Mouse (Mus musculus): Measurements from ENCODE around the gene Gck. TPM values are rescaled to one million over a fixed set of nuclear protein-coding genes. Genes with fewer than 3 reads are reported as not detected.

The Gck gene
- total RNA-seq (2018; cell fraction: chromatin; rRNA removed): not detected
- total RNA-seq (2018; cell fraction: cytosol; rRNA removed): not detected
- total RNA-seq (2018; cell fraction: nucleus; rRNA removed): not detected
- not detected in 3 replicates for polyA plus RNA-seq (2018)

DNA sequence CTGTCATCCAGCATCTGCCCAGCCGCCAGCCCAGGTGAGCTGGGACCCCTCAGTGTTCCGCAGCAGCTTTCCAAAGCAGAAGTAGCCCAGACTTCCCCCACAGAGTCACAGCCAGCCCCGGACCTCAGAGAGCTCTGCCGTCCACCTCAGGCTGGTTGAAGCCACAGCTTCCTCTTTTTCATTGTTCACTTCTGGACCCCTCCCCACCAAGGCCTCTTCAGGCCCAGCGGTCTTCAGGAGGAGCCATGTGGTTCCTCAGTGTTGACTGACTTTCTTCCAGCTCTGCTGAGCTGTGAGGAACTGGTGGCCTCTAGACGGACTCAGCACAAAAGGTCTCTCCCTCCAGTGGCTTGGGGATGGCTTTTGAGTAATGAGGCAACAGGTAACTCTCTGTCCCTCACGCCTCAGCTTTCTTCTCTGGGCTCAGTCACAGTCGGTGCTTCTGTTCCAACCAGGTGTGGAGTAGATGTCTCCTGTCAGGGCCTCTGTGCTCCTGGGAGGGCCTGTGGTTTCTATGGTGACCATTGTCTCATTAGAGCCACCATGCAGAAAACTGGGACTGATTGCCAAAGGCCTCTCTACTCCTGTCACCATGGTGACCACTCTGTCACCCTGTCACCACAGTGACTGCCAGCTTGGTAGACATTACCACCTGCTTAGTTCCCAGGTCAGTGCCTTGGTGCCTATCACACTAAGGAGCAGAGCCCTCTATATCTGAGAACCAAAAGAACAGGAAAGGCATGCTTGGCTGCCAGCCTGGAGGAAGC, at the start of gene Gck:
TSS of gene Gck (minus strand) at position 496 of the 767 bp plus-strand sequence.
- no peak within 1 kb of the TSS for H3K4me3 ChIP-seq (ENCODE audit: inconsistent target)
- H3K27ac ChIP-seq: no peak within 1 kb of the TSS
- no peaks in the 10 kb centered on the region for H3K79me2 ChIP-seq (ENCODE audit: inconsistent target)
- 0% methylated on average over 8 of the region's 8 CpGs for WGBS (ENCODE audit: missing documents)
- no peaks in the 10 kb centered on the region for H3K36me3 ChIP-seq (ENCODE audit: inconsistent target)

DNA sequence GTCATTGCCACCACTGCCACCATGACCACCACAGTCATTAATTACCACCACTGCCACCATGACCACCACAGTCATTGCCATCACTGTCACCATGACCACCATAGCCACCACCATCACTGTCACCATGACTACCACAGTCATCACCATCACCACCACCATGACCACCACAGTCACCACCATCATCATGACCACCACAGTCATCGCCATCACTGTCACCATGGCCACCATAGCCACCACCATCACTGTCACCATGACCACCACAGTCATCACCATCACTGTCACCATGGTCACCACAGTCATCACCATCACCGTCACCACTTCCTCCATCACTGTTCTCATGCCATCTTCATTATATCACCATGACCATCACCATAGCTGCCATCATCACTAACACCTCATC, 48.6 kb upstream of the Gck start:
- Histone ChIP-seq H3K36me3 (ENCODE audit: inconsistent target) (no peaks in the 10 kb centered on the region), H3K4me3 (ENCODE audit: inconsistent target) (no peak overlapping the region), H3K27ac (no peak overlapping the region), H3K79me2 (ENCODE audit: inconsistent target) (no peaks in the 10 kb centered on the region)
- WGBS (ENCODE audit: missing documents): 96% methylated on average over 2 of the region's 2 CpGs

DNA sequence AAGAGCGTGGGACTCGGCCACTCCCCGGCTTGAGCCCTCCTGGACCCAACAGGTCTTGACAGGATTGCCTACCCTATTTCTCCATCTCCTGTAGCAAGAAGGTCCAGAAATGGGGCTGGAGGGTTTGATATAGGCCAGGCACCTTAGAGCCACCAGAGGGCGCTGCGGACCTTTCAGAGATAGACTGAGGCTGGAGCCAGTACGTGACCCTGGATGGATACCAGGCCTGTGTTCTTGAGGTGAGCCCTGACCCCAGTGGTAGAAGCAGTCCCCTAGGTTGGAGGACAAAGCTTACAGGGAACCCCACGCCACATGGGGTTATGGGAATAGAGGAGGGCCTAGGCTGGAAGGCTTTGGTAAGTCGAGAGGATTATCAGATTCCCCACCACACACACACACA, 46.1 kb upstream of the Gck start:
- WGBS (ENCODE audit: missing documents): 26% methylated on average over 8 of the region's 8 CpGs

DNA sequence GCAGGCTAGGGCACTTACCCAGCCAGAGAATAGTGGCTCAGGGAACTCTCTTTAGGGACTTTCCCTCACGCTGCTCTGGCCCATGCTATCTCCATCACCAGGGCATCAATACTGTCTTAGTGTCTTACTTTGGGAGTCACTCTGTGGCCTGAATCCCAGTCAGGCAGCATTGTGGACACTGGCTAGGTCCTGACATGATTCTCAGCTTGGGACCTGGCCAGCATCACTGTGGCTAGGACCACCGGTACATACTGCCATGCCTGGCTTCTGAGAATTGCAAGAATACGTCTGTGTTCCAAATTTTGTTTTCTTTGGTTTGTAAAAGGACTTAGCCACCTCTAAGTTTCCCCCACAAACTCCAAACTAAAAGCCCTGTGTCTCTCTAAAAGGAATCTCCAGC, 45.0 kb upstream of the Gck start:
- H3K36me3 ChIP-seq (ENCODE audit: inconsistent target): no peaks in the 10 kb centered on the region
- H3K79me2 ChIP-seq (ENCODE audit: inconsistent target): no peaks in the 10 kb centered on the region
- no peak overlapping the region for H3K4me3 ChIP-seq (ENCODE audit: inconsistent target)
- no peak overlapping the region for H3K27ac ChIP-seq
- WGBS (ENCODE audit: missing documents): 94% methylated on average over 3 of the region's 3 CpGs

More for the DNA sequence above, 46.1 kb upstream of the Gck start:
- Histone ChIP-seq H3K36me3 (ENCODE audit: inconsistent target) (no peaks in the 10 kb centered on the region), H3K4me3 (ENCODE audit: inconsistent target) (no peak overlapping the region), H3K27ac (no peak overlapping the region), H3K79me2 (ENCODE audit: inconsistent target) (no peaks in the 10 kb centered on the region)

DNA sequence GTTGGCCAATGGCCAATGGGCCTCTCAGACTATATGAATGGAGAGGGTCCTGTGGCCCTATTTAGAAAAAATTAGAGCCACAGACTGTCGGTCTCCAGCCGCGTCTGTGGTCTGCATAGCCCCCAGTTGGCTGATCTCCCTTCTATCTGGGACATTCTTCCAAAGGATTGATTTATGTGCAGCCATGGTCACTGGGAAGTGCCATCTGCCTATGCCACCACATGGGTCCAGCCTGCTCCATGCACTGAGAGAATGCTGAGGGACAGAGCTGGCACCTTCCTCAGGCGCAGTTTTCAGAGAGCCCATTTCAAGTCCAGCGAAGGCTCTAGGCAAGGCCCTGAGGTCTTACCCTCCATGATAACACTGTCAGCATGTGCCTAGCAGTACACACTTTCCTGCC, 44.3 kb upstream of the Gck start:
- Histone ChIP-seq H3K4me3 (ENCODE audit: inconsistent target) (no peak overlapping the region), H3K27ac (no peak overlapping the region), H3K36me3 (ENCODE audit: inconsistent target) (no peaks in the 10 kb centered on the region), H3K79me2 (ENCODE audit: inconsistent target) (no peaks in the 10 kb centered on the region)
- 98% methylated on average over 5 of the region's 5 CpGs for WGBS (ENCODE audit: missing documents)

DNA sequence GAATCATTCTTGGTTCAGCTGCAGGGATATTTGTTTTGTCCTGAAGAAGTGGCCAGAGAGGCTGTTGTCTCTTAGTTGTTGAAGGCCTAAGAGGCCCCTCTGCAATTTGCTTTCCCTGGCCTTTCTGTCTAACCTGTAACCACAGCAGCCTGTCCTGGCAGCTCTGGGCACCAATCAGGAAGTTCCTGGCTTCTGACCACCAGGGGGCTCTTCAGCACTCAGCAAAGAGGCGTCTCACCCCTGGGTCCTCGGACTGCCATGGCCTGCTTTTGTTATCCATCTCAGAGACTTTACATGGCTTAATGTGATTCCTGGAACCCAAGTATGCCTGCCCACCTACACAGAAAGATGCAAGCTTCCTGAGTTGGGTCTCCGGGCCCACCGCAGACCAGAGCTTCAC, 41.0 kb upstream of the Gck start:
- H3K36me3 ChIP-seq (ENCODE audit: inconsistent target): no peaks in the 10 kb centered on the region
- H3K79me2 ChIP-seq (ENCODE audit: inconsistent target): no peaks in the 10 kb centered on the region
- 50% methylated on average over 4 of the region's 4 CpGs for WGBS (ENCODE audit: missing documents)
- no peak overlapping the region for H3K4me3 ChIP-seq (ENCODE audit: inconsistent target)
- H3K27ac ChIP-seq: no peak overlapping the region

DNA sequence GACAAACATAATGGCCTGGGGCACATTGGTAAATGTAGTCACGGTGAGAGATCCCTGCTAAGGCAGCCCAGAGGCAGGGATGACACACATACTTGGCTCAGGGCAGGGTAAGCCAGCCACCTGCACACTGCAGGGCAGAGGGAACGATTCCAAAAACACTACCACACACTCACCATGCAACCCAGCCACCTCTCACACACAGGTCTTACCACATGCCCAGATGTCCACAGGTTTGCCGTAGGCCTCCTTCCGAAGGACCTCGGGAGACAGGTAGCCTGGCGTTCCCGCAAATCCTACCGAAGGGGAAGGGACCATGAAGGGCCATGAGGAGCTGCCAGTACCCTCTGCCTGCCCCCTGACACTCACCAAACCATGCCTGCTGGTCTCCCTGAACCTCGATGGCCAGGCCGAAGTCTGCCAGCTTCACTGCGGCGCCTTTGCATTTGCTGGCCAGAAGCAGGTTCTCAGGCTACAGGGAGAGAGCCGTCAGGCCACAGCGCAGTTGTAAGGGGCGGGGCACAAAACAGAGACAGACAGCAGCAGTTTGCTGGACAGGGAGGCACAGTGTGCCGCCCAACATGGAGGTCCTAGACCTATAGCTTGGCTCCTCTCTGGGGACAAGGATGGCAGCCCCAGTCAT, 40.2 kb upstream of the Gck start:
- H3K36me3 ChIP-seq (ENCODE audit: inconsistent target): no peaks in the 10 kb centered on the region
- 90% methylated on average over 16 of the region's 16 CpGs for WGBS (ENCODE audit: missing documents)
- no peak overlapping the region for H3K27ac ChIP-seq
- no peak overlapping the region for H3K4me3 ChIP-seq (ENCODE audit: inconsistent target)
- H3K79me2 ChIP-seq (ENCODE audit: inconsistent target): no peaks in the 10 kb centered on the region

DNA sequence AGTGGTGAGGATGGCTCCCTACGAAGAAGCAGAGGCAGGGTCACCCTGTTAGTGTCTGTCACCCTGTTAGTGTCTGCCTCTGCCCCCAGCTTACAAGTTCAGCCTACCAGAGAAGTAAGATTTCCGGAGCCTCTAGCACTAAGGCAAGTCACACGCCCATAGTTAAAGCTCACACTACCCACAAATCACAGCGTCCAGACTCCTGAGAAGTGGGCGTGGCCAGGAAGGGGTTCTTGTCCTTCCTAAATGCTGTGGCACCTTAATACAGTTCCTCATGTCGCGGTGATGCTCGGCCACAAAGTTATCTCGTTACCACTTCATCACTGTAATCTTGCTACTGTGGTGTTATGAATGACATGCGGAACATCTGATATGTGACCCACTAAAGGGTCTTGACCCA, 38.2 kb upstream of the Gck start:
- Histone ChIP-seq H3K79me2 (ENCODE audit: inconsistent target) (no peaks in the 10 kb centered on the region), H3K4me3 (ENCODE audit: inconsistent target) (no peak overlapping the region), H3K27ac (no peak overlapping the region), H3K36me3 (ENCODE audit: inconsistent target) (no peaks in the 10 kb centered on the region)
- WGBS (ENCODE audit: missing documents): 84% methylated on average over 10 of the region's 10 CpGs

DNA sequence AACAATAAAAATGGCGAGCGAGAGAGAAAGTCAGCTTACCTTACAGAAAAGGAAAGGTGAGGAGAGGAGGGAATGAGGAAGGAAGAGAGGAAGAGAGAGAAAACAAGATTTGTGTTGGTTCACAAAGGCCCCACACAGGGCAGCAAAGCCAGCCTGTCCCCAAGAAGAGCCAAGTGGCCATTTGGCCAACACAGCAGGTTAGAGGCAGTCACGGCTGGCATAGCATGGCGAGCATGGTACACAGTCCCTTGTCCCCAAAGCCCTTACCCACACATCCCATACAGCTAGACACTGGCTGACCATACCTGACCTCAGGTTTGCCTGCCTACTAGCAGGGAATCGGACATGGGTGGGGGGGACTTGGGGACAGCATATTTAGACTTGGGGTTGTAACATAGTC, 33.7 kb upstream of the Gck start:
- Histone ChIP-seq H3K36me3 (ENCODE audit: inconsistent target) (no peaks in the 10 kb centered on the region), H3K4me3 (ENCODE audit: inconsistent target) (no peak overlapping the region), H3K79me2 (ENCODE audit: inconsistent target) (no peaks in the 10 kb centered on the region), H3K27ac (no peak overlapping the region)
- WGBS (ENCODE audit: missing documents): 89% methylated on average over 5 of the region's 5 CpGs

DNA sequence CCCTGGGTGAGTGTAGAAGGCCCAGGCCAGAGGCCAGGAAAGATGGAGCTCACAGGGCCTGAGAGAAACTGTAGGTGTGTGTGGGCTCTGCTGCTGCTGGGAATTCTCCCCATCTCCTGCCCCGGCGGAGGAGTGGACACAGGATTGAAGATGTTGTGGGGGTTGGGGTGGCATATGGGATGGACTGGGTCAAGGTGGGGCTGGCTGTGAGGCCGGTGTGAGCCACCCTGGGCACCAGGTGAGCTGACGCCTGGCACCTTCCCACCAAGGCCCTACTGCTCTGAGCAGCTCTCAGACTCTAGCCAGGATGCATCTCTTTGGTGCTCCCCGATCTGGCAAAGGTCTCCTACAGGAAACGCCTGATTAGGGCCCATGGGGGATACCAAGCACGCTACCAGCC, 31.4 kb upstream of the Gck start:
- no peak overlapping the region for H3K4me3 ChIP-seq (ENCODE audit: inconsistent target)
- WGBS (ENCODE audit: missing documents): 91% methylated on average over 5 of the region's 7 CpGs
- H3K36me3 ChIP-seq (ENCODE audit: inconsistent target): no peaks in the 10 kb centered on the region

DNA sequence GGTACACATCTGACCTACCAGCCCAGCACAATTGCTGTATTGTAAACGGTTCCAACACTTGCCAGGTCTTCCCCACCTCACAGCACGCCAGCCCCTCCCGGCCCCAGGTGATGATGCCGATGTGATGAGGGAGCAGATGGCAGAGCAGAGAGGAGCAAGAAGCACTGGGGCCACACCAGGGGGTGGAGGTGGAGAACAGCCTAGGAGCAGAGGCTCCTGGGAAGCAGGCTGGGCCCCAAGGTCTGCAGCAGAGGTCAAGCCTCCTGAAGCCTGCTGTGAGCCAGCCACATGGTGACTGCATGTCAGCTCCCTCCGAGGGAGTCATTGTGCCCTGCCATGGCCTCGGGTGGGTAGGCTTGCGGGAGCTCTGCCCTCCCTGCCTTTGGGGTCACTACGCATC, 30.7 kb upstream of the Gck start:
- 86% methylated on average over 8 of the region's 8 CpGs for WGBS (ENCODE audit: missing documents)
- Histone ChIP-seq H3K79me2 (ENCODE audit: inconsistent target) (no peaks in the 10 kb centered on the region), H3K36me3 (ENCODE audit: inconsistent target) (no peaks in the 10 kb centered on the region), H3K27ac (no peak overlapping the region), H3K4me3 (ENCODE audit: inconsistent target) (no peak overlapping the region)

More for the DNA sequence above, 31.4 kb upstream of the Gck start:
- no peak overlapping the region for H3K27ac ChIP-seq
- no peaks in the 10 kb centered on the region for H3K79me2 ChIP-seq (ENCODE audit: inconsistent target)

DNA sequence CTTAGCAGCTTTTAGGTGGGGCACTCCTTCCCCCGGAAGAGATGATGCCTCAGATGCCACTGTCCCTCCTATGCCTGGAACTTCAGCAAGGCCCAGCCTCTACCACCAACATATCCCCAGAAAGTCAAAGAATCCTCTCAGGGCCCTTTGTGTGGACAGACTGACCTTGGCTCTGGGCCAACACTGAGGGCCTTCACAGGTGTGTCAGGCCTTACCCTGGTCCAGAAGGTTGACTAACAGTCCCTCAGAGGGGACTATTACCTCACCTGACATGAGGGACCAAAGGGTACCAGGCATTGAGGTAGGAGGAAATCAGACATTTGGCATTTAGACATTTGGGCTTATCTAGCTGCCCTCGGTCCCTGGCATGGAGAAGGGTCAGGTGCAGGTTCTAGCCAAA, 30.2 kb upstream of the Gck start:
- Histone ChIP-seq H3K79me2 (ENCODE audit: inconsistent target) (no peaks in the 10 kb centered on the region), H3K4me3 (ENCODE audit: inconsistent target) (no peak overlapping the region), H3K27ac (no peak overlapping the region), H3K36me3 (ENCODE audit: inconsistent target) (no peaks in the 10 kb centered on the region)
- 81% methylated on average over 2 of the region's 2 CpGs for WGBS (ENCODE audit: missing documents)

DNA sequence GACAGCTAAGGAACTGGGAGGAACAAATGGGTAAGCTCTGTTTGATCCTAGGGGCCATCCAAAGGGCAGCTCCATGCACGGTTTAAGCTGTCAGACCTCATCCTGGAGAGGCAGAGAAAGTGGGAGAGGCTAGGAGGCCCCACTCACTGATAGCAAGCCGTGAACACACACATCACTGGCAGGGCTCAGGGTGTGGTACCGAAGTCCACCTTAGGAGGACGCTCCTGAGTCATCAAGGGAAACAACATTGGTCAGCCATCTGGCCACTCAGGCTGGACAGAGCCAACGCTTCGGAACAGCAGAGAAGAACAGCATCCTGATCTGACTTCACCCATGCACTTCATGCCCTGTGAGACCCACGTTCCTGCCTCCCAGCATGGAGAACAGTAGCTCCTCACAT, 29.2 kb upstream of the Gck start:
- no peaks in the 10 kb centered on the region for H3K79me2 ChIP-seq (ENCODE audit: inconsistent target)
- H3K36me3 ChIP-seq (ENCODE audit: inconsistent target): no peaks in the 10 kb centered on the region
- H3K4me3 ChIP-seq (ENCODE audit: inconsistent target): no peak overlapping the region
- no peak overlapping the region for H3K27ac ChIP-seq
- WGBS (ENCODE audit: missing documents): 96% methylated on average over 7 of the region's 7 CpGs

DNA sequence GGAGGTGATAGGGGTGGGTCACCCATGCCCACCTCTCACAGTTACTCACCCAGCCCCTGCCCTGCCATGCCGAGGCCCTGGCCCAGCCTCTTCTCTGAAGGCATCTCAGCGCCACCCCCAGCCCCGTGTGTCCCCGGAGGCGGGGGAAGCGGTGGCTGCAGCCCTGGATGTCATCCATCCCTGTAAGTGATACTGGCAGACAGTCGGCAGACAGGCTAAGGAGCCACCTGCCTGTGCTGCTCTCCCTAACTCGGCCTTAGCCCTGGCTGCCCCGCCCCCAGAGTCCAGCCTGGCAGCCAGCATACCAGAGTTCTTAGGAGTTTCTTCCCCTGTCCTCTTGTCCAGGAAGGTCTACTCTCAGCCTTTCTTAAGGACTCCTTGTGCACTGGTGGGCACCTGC, 26.2 kb upstream of the Gck start:
- H3K4me3 ChIP-seq (ENCODE audit: inconsistent target): no peak overlapping the region
- H3K36me3 ChIP-seq (ENCODE audit: inconsistent target): no peaks in the 10 kb centered on the region
- no peaks in the 10 kb centered on the region for H3K79me2 ChIP-seq (ENCODE audit: inconsistent target)
- WGBS (ENCODE audit: missing documents): 93% methylated on average over 9 of the region's 9 CpGs
- no peak overlapping the region for H3K27ac ChIP-seq

DNA sequence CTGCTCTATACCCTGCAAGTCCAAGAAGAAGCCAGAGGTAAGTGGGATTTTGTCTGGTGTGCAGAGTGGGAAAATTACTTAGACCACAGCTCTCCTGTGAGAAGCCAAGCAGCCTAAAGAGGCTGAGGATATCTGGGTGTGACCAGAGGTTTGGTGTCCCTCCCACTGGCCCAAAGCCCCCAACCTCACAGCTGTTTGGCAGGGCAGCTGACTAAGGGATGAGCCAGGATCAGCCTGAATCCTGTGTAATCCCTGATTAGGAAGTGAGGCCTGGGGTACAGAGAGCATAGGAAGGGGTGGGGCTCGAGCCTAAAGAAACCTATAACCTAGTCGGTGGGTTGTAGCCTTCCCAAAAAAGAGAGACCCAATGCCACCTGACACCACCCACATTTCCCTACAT, 25.2 kb upstream of the Gck start:
- no peak overlapping the region for H3K27ac ChIP-seq
- H3K36me3 ChIP-seq (ENCODE audit: inconsistent target): no peaks in the 10 kb centered on the region
- WGBS (ENCODE audit: missing documents): 94% methylated on average over 2 of the region's 2 CpGs
- H3K79me2 ChIP-seq (ENCODE audit: inconsistent target): no peaks in the 10 kb centered on the region
- no peak overlapping the region for H3K4me3 ChIP-seq (ENCODE audit: inconsistent target)

Data from macrophage (primary cell).